Mouse (Mus musculus) cerebellum, adult 2 months (tissue): ENCODE results near the gene Tssk3. TPM values are rescaled to one million over a fixed set of nuclear protein-coding genes. Genes with fewer than 3 reads are reported as not detected.
"Not testable (repeated sequence)": the region's sequence is repeated elsewhere in the genome, so short reads cannot be mapped to it uniquely, and the experiment has no call there.

ENCODE experiments used
- DNase-seq, 2 experiments: peaks; one replicate each; pipeline ENCODE4 v3.0.0; 2021
- H3K27ac ChIP-seq: fragments of 200-500 bp; 2 replicates; pipeline ENCODE4 v1.5.1; 2012; ENCODE audit warnings: low read length, control low read depth, inconsistent platforms; ENCODE audit not compliant: insufficient read depth
- H3K27me3 ChIP-seq: fragments of 200-500 bp; 2 replicates; pipeline ENCODE4 v1.6.1; 2012; ENCODE audit warnings: inconsistent platforms, mild to moderate bottlenecking, low read length, moderate library complexity; ENCODE audit not compliant: control insufficient read depth, insufficient read depth
- H3K4me1 ChIP-seq: fragments of 200-500 bp; 2 replicates; pipeline ENCODE4 v1.6.1; 2011; ENCODE audit warnings: low read length; ENCODE audit not compliant: control insufficient read depth, insufficient read depth
- H3K4me3 ChIP-seq: fragments of 200-500 bp; replicated peaks from 2 replicates; pipeline ENCODE3; 2011; ENCODE audit warnings: mild to moderate bottlenecking, low read depth, low read length, control low read depth; ENCODE audit not compliant: insufficient read depth
- CTCF ChIP-seq: fragments of 200-500 bp; IDR thresholded peaks from 2 replicates; pipeline ENCODE4 v1.5.1; 2011; ENCODE audit warnings: low read depth, mild to moderate bottlenecking, control low read depth, low read length, moderate library complexity, borderline replicate concordance; ENCODE audit not compliant: insufficient read depth
- POLR2A ChIP-seq: fragments of 200-500 bp; IDR thresholded peaks from 2 replicates; pipeline ENCODE4 v1.6.1; 2011; ENCODE audit warnings: low read length, control low read depth, borderline replicate concordance; ENCODE audit not compliant: insufficient read depth
- WGBS: fragments of 180-500 bp; shearing (Covaris S2); methylation state at CpG from one replicate; pipeline ENCODE4 v1.1.7; 2018; 5-methylcytosine and 5-hydroxymethylcytosine counted together
- polyA plus RNA-seq: library from polyadenylated mRNA; depleted of rRNA; stranded (reverse); fragments of >200 nt; gene quantifications from 2 replicates; pipeline ENCODE4 v1.2.3, GENCODE M21; 2012

The Tssk3 gene
- polyA plus RNA-seq, 1 experiment: 0.16 TPM

- Histone ChIP-seq H3K27ac (no peak overlapping the region), H3K4me1 (peaks cover 15% of the 10 kb centered on the region; the same call in 1 of the 2 replicates), H3K27me3 (no peaks in the 10 kb centered on the region), H3K4me3 (no peak overlapping the region)
- TF ChIP-seq POLR2A: no peak
- no peak for TF ChIP-seq CTCF
- peak in 1 of 2 experiments; percentile 18 for DNase-seq
- WGBS: 78% methylated on average over 24 of the region's 24 CpGs
These were observed 27.4 kb downstream of the Tssk3 start for GRCm38 (mm10) chr4:129463097-129464059.

GRCm38 (mm10) chr4:129462118-129462517 is 28.7 kb downstream of the Tssk3 start:
- peak; percentile 22 to 53 for DNase-seq
- TF ChIP-seq POLR2A (no peak), CTCF (no peak)

GRCm38 (mm10) chr4:129461183-129461960 is 29.4 kb downstream of the Tssk3 start, which contains the start of gene Bsdc1:
Gene Bsdc1, plus strand, starts transcription at chr4:129461581.
- peaks cover 15% of the 10 kb centered on the region; the same call in 1 of the 2 replicates for H3K4me1 ChIP-seq
- H3K4me3 ChIP-seq: peak within 1 kb of the TSS; percentile 66
- peak; percentile 81 for TF ChIP-seq POLR2A
- TF ChIP-seq CTCF: no peak
- H3K27ac ChIP-seq: peak within 1 kb of the TSS; percentile 43; the same call in 1 of the 2 replicates
- peak; percentile 100 for DNase-seq
- no peaks in the 10 kb centered on the region for H3K27me3 ChIP-seq
- under 1% methylated on average over 46 of the region's 46 CpGs for WGBS

More at GRCm38 (mm10) chr4:129462118-129462517, 28.7 kb downstream of the Tssk3 start:
- H3K4me3 ChIP-seq: peak overlapping the region; percentile 66
- 5% methylated on average over 3 of the region's 3 CpGs for WGBS
- H3K27me3 ChIP-seq: no peaks in the 10 kb centered on the region
- H3K27ac ChIP-seq: no peak overlapping the region
- peaks cover 15% of the 10 kb centered on the region; the same call in 1 of the 2 replicates for H3K4me1 ChIP-seq

- Histone ChIP-seq H3K4me1 (peaks cover 15% of the 10 kb centered on the region; the same call in 1 of the 2 replicates), H3K27me3 (no peaks in the 10 kb centered on the region), H3K4me3 (peak overlapping the region; percentile 61), H3K27ac (peak overlapping the region; percentile 43; the same call in 1 of the 2 replicates)
- TF ChIP-seq POLR2A (no peak), CTCF (no peak)
- DNase-seq: no peak
- WGBS: 0% methylated on average over 4 of the region's 4 CpGs
These were observed 30.0 kb downstream of the Tssk3 start for GRCm38 (mm10) chr4:129460827-129461182.

GRCm38 (mm10) chr4:129459726-129460125 is 31.1 kb downstream of the Tssk3 start:
- Histone ChIP-seq H3K27ac (no peak overlapping the region), H3K27me3 (no peaks in the 10 kb centered on the region), H3K4me1 (peaks cover 20% of the 10 kb centered on the region; the same call in 1 of the 2 replicates), H3K4me3 (no peak overlapping the region)
- WGBS: 94% methylated on average over 3 of the region's 3 CpGs
- TF ChIP-seq POLR2A (no peak), CTCF (no peak)
- DNase-seq: no peak

GRCm38 (mm10) chr4:129457311-129457710 is 33.5 kb downstream of the Tssk3 start:
- 71% methylated on average over 2 of the region's 2 CpGs for WGBS
- DNase-seq, H3K4me3 ChIP-seq, H3K27me3 ChIP-seq, H3K27ac ChIP-seq, H3K4me1 ChIP-seq: not testable (repeated sequence)

GRCm38 (mm10) chr4:129456126-129456525 is 34.7 kb downstream of the Tssk3 start:
- TF ChIP-seq CTCF (no peak), POLR2A (no peak)
- no peak for DNase-seq
- H3K4me3 ChIP-seq: no peak overlapping the region
- H3K27me3 ChIP-seq: no peaks in the 10 kb centered on the region
- 55% methylated on average over 5 of the region's 5 CpGs for WGBS
- no peak overlapping the region for H3K27ac ChIP-seq
- peaks cover 4% of the 10 kb centered on the region; the same call in 1 of the 2 replicates for H3K4me1 ChIP-seq

GRCm38 (mm10) chr4:129455265-129455664 is 35.6 kb downstream of the Tssk3 start:
- peak; percentile 75 to 81 for DNase-seq
- H3K4me1 ChIP-seq: peaks cover 4% of the 10 kb centered on the region; the same call in 1 of the 2 replicates
- under 1% methylated on average over 5 of the region's 5 CpGs for WGBS
- H3K27me3 ChIP-seq: no peaks in the 10 kb centered on the region
- no peak overlapping the region for H3K4me3 ChIP-seq
- peak; percentile 91 for TF ChIP-seq CTCF
- TF ChIP-seq POLR2A: no peak
- H3K27ac ChIP-seq: peak overlapping the region; percentile 47
